Mouse (Mus musculus): ENCODE data around the gene Tceal5.

GRCm38 (mm10) chrX:136183107-136183506, 20.6 kb downstream of the Tceal5 start:
- TF ChIP-seq CTCF (IDR thresholded peaks at IDR 0.05; ENCODE audit: low read depth) = no peak
- no peak for TF ChIP-seq EP300 (IDR thresholded peaks at IDR 0.05; ENCODE audit: low read depth)
